Mouse (Mus musculus): ENCODE measurements around the gene 2810408A11Rik. TPM values are rescaled to one million over a fixed set of nuclear protein-coding genes. Genes with fewer than 3 reads are reported as not detected.
"Not testable (repeated sequence)": the region's sequence is repeated elsewhere in the genome, so short reads cannot be mapped to it uniquely, and the experiment has no call there.

Gene 2810408A11Rik
- polyA plus RNA-seq, 1 experiment from 2014 or later: 14.8 TPM

DNA sequence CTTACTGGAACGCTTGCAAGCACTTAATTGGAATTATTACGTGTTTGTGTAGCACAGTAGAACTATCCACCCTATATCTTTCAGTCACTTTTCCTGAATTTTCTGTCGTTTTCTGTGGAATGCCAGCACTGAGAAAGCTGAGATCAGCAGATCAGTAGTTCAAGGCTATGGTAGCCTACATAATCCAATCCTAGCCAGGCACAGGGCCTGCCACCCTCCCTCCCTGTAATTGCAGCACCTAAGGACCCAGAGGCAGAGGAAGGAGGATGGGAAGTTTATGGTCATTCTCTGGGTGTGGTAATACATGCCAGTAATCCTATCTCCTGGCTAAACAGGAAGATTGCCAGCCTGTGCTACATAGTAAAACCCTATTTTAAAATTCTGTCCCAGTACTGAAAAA lies 22.0 kb upstream of the 2810408A11Rik start:
- H3K4me1 ChIP-seq: peaks cover 32% of the 10 kb centered on the region
- no peaks in the 10 kb centered on the region for H3K27me3 ChIP-seq (ENCODE audit: low read depth, poor library complexity, severe bottlenecking)
- peaks cover 19% of the 10 kb centered on the region for H3K36me3 ChIP-seq
- 69% methylated on average over 3 of the region's 3 CpGs for WGBS
- peak overlapping the region; percentile 99 for H3K4me3 ChIP-seq
- DNase-seq (ENCODE audit: low spot score): no peak
- H3K9me3 ChIP-seq (replicated peaks): no peaks in the 10 kb centered on the region
- H3K27ac ChIP-seq (replicated peaks): peak overlapping the region; percentile 99

DNA sequence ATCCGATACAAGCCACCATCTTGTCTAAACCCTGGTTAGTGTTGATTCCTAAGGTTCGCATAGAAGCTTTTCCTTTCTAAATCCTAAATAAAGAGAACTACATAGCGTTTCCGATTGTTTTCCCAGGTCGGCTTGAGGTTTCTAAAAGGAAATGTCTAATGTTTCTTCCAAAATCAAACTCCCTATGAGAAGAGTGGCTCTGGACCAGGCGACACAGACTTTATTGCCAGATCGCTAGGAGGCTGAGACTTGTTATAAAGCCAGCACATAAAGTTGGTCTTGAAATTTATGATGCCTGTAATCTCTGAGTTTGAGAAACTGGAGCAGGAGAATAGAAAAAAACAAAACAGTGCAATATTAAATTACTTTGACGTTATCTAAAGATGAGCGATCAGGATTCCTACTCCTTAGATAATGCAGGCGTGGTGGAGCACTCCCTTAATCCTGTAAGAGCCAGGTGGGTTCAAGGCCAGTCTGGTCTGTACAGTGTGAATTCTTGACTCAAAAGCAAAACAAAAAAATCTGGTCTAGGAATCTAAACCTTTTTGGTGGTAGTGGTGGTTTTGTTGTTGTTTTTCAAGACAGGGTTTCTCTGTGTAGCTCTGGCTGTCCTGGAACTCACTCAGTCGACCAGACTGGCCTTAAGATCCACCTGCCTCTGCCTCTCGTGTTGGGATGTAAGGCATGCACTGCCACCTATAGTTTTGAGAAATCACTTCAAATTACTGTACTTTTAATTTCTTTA lies 21.4 kb upstream of the 2810408A11Rik start:
- 5% methylated on average over 12 of the region's 12 CpGs for WGBS
- Histone ChIP-seq H3K4me1 (peaks cover 36% of the 10 kb centered on the region), H3K4me3 (peak overlapping the region; percentile 99), H3K27me3 (ENCODE audit: low read depth, poor library complexity, severe bottlenecking) (no peaks in the 10 kb centered on the region), H3K27ac (replicated peaks) (peak overlapping the region; percentile 99), H3K9me3 (replicated peaks) (no peaks in the 10 kb centered on the region), H3K36me3 (peaks cover 26% of the 10 kb centered on the region)
- no peak for DNase-seq (ENCODE audit: low spot score)

DNA sequence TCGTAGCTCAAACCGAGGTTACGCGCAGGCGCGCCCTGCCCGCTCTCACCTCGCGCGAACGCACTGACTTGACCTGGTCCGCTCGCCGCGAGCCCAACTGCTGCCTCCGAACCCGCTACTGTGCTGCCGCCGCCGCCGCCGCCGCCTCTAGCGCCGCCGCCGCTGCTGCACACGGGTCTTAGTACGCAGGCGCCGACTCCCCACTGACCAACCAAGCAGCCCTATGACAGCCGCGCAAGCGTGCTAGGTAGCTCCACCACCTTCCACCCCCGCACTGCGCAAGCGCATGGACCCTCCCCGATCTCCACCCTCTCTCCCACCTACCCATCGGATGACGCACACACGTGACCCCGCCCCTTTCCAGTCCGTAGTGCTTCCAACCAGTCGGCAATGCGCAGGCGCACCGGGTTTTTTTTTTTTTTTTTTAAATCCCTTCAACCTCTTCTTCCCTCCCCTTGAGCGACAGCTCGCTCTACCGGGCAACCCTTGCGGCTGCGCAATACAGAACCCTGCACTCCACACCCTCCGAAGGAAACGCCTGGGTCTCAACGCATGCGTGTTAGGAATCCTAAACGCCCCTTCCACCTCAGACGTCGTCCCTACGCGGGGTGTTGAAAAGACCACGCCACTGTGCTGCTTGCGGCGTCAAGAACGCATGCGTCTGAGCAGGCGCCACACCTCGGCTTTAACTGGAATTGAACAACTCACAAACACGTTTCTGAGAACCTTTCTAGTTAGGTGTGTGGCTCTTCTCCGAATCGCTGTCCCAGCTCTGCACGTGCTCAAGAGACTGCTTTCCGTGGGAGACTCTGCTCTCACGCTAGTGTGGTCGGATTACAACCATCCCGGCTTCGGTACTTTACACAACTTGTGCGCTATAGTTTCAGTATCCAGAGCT lies 20.6 kb upstream of the 2810408A11Rik start, which contains the start of gene Eif5a:
Eif5a (minus strand) TSS at position 845 of the 898 bp plus-strand sequence.
- DNase-seq (ENCODE audit: low spot score): peak; percentile 100
- peak within 1 kb of the TSS; percentile 99 for H3K4me3 ChIP-seq
- WGBS: under 1% methylated on average over 78 of the region's 78 CpGs
- no peaks in the 10 kb centered on the region for H3K9me3 ChIP-seq (replicated peaks)
- peaks cover 34% of the 10 kb centered on the region for H3K36me3 ChIP-seq
- peaks cover 45% of the 10 kb centered on the region for H3K4me1 ChIP-seq
- H3K27ac ChIP-seq (replicated peaks): peak within 1 kb of the TSS; percentile 99
- no peaks in the 10 kb centered on the region for H3K27me3 ChIP-seq (ENCODE audit: low read depth, poor library complexity, severe bottlenecking)

DNA sequence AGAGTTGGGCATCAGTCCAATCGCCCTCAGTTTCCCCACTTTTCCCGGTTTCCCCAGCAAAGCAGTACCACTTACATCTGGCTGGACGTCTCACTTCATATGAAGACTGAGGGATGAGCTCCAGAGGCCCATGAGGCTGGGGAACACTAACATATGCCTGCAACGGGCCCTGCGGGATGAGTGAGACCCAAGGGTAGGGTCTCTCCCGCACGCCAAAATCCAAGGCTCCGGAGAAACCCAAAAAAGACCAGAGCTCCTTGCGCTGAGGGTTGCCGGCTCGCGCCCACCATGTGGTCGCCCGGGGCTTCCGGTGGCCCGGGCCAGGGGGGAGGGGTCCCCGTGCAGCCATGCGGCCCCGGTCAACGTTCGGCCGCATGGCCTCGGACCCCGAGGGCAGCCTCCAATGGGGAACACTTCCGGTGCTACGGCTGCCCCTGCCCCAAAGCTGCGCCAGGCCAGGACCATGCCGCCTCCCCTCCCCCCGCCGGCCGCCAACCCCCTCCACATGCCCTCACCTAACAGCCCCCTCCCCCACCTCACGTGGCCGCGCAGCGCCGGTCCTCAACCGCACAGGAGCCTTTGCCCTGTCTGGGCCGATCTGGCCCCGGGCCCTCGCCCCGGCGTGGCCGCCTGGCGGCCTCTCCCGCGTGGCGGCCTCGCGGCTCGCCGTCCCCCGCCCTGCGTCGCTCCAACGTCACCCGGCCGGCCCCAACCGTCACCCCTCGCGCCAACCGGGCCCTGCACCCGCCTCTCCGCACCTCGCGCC lies 19.7 kb upstream of the 2810408A11Rik start:
- H3K4me1 ChIP-seq: peaks cover 54% of the 10 kb centered on the region
- peak; percentile 66 for DNase-seq (ENCODE audit: low spot score)
- H3K36me3 ChIP-seq: peaks cover 43% of the 10 kb centered on the region
- peak overlapping the region; percentile 99 for H3K27ac ChIP-seq (replicated peaks)
- H3K9me3 ChIP-seq (replicated peaks): no peaks in the 10 kb centered on the region
- H3K27me3 ChIP-seq (ENCODE audit: low read depth, poor library complexity, severe bottlenecking): no peaks in the 10 kb centered on the region
- H3K4me3 ChIP-seq: peak overlapping the region; percentile 99
- WGBS: under 1% methylated on average over 63 of the region's 65 CpGs

DNA sequence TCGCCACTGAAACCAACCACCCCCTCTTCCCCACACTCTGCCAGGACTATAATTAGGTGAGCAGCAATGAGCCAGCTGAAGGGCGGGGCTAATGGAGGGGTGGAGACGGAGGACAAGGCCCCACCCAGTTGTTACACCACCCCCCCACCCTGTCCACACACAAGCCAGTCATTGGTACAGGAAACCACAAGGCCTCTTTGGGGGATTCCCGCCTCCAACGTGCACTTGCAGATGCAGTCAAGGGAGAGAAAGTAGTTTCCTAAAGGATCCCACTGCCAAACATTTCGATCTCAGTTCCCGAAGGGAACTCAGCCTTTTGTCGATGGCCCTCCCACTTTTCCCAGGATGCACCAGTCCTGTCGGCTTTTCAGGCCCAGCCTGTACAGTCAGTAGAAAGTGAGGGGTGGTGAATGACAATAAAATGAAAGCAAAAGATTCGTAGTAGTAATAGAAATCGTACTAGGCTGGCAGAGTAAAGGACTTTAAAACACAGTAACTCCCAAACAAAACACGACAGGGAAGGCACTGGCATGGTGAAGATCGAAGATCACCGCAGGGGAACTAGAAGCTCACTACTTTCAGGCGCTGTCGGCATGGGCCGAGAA lies 19.0 kb upstream of the 2810408A11Rik start:
- H3K36me3 ChIP-seq: peaks cover 50% of the 10 kb centered on the region
- 3% methylated on average over 17 of the region's 17 CpGs for WGBS
- H3K9me3 ChIP-seq (replicated peaks): no peaks in the 10 kb centered on the region
- H3K4me1 ChIP-seq: peaks cover 61% of the 10 kb centered on the region
- H3K4me3 ChIP-seq: peak overlapping the region; percentile 99
- H3K27ac ChIP-seq (replicated peaks): peak overlapping the region; percentile 99
- DNase-seq (ENCODE audit: low spot score): peak; percentile 50
- H3K27me3 ChIP-seq (ENCODE audit: low read depth, poor library complexity, severe bottlenecking): no peaks in the 10 kb centered on the region

DNA sequence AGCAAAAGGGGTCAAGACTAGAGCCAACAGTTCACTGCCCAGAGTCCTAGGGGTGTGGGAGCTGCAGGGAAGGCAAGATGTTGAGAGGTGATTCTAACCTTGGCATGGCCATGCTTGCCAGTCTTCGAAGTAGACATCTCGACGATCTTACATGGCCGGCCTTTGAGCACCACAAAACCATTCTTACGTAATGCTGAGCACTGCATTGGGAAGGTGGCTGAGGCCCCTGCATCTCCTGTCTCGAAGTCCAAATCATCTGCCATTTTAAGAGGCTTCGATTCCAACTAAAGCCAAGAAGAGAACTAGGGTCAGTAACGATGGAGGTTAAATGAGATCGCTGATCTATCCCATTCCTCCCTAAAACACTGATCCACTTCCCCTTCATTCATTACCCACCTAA lies 18.3 kb upstream of the 2810408A11Rik start:
- no peaks in the 10 kb centered on the region for H3K27me3 ChIP-seq (ENCODE audit: low read depth, poor library complexity, severe bottlenecking)
- peaks cover 68% of the 10 kb centered on the region for H3K4me1 ChIP-seq
- peak overlapping the region; percentile 99 for H3K4me3 ChIP-seq
- WGBS: 88% methylated on average over 9 of the region's 9 CpGs
- DNase-seq (ENCODE audit: low spot score): no peak
- peaks cover 52% of the 10 kb centered on the region for H3K36me3 ChIP-seq
- H3K9me3 ChIP-seq (replicated peaks): no peaks in the 10 kb centered on the region
- peak overlapping the region; percentile 99; the same call in 1 of the 2 replicates for H3K27ac ChIP-seq (replicated peaks)

DNA sequence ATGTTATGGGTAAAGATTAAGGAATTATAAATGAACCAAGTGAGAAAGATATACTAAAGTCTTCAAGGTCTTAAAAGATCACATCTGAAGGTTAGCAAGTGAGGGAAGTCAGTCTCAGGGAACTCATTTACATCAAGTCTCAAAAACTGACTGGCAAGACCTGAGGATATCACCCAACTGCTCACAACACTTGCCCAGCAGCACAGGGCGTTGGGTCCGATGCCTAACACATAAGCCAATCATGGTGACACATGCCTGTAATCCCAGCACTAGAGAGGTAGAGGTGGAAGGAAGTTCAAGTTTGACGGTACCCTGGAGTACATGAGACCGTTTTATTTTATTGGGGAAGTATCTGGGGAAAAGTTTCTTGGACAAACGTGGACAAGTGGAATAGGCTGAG lies 17.3 kb upstream of the 2810408A11Rik start:
- Histone ChIP-seq H3K9me3 (replicated peaks) (no peaks in the 10 kb centered on the region), H3K27me3 (ENCODE audit: low read depth, poor library complexity, severe bottlenecking) (no peaks in the 10 kb centered on the region), H3K4me3 (peak overlapping the region; percentile 99; the same call in 1 of the 2 replicates), H3K27ac (replicated peaks) (no peak overlapping the region), H3K4me1 (peaks cover 73% of the 10 kb centered on the region), H3K36me3 (peaks cover 57% of the 10 kb centered on the region)
- DNase-seq (ENCODE audit: low spot score): no peak
- WGBS: 90% methylated on average over 5 of the region's 5 CpGs

DNA sequence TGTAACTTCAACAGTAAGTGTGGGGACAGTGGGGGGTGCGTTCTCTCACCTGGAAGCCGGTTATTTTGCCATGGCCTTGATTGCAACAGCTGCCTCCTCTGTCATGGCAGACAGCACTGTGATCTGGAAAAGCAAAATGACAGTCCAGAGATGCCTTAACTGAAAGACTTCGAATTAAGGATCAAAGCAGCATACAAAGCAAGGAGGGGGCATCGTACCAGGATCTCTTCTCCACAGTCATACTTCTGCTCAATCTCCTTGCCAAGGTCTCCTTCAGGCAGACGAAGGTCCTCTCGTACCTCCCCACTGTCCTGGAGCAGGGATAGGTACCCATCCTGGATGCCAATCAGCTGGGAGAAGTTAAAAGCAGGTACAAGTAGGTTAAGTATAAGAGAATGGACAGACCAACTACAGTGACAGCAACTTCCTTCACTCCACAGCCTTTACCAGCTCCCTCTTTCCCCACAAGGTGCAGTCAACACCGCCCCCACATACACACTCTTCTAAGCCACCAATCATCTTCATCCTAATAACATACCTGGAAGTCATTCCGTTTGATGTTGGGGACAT lies 16.7 kb upstream of the 2810408A11Rik start:
- Histone ChIP-seq H3K9me3 (replicated peaks) (no peaks in the 10 kb centered on the region), H3K27ac (replicated peaks) (no peak overlapping the region), H3K4me3 (peak overlapping the region; percentile 20; the same call in 1 of the 2 replicates), H3K4me1 (peaks cover 72% of the 10 kb centered on the region), H3K27me3 (ENCODE audit: low read depth, poor library complexity, severe bottlenecking) (no peaks in the 10 kb centered on the region), H3K36me3 (peaks cover 63% of the 10 kb centered on the region)
- DNase-seq (ENCODE audit: low spot score): no peak
- 88% methylated on average over 8 of the region's 8 CpGs for whole genome bisulfite sequencing

DNA sequence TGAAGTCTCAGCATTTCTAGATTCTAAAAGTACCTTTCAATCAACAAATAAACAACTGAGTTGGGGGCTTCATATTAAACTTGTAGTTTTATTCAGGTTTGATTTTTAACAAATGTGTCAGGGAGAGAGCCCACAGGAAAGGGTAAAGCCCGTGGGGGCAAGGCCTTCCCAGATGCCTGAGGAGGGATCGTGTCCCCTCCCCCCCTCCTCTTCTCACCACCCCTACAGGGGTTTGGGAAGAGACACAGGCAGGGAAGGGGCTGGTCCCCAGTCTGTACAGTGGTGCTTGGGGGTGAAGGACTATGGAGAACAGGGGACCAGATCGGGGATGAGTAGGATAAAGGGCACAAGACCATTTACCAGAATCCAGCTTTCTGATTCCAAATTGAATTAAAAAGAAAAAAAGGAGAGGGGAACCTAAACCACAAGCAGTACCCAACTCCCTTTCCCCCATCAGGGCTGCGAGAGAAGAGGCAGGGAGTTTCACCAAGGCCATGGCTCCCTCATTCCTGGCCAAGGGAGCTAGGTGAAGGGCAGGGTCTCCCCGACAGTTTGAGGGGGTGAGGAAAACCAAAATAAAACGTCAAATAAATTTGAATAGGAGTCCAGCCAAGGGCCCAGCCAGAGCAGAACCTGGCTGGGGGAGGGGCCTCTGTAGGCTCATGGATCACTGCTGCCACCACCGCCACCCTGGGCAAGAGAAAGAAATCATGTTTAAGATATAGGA lies 16.0 kb upstream of the 2810408A11Rik start:
- Histone ChIP-seq H3K4me1 (peaks cover 68% of the 10 kb centered on the region), H3K4me3 (peak overlapping the region; percentile 97; the same call in 1 of the 2 replicates), H3K36me3 (peaks cover 70% of the 10 kb centered on the region)
- not testable (repeated sequence) for H3K27ac ChIP-seq (replicated peaks); DNase-seq (ENCODE audit: low spot score); H3K9me3 ChIP-seq (replicated peaks); H3K27me3 ChIP-seq (ENCODE audit: low read depth, poor library complexity, severe bottlenecking)
- WGBS: 75% methylated on average over 7 of the region's 7 CpGs

DNA sequence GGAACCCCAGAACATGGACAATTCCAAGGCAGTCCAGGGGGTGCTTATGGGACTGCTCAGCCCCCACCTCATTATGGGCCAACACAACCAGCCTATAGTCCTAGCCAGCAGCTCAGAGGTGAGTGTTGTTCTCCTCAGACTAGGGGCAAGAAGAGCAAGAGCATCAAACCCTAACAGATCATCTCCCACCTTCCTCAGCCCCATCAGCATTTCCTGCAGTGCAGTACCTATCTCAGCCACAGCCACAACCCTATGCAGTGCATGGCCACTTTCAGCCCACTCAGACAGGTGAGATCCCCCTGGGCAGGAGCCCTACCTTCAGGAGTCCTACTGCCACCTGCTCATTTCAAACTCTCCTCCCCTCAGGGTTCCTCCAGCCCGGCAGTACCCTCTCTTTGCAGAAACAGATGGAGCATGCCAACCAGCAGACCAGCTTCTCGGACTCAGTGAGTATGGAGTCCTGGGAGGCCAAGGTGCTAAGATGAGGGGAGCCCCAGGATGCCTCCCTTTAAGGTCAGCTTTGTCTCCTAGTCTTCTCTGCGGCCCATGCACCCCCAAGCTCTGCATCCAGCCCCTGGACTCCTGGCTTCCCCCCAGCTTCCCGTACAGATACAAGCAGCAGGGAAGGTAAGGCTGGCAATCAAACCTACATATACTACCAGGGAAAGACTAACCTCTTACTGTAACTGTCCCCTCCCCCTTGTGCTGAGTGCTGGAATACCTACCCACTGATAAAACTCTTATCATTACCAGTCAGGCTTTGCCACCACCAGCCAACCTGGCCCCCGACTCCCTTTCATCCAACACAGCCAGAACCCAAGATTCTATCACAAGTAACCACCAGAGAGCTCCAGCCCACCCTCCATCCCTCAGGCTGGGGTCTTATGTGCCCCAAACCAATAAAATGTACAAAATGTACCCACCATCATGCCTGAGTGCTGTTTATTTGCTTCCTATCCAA lies 15.2 kb upstream of the 2810408A11Rik start:
- no peak for DNase-seq (ENCODE audit: low spot score)
- Histone ChIP-seq H3K4me3 (peak overlapping the region; percentile 97), H3K9me3 (replicated peaks) (no peaks in the 10 kb centered on the region), H3K36me3 (peaks cover 78% of the 10 kb centered on the region), H3K4me1 (peaks cover 68% of the 10 kb centered on the region), H3K27me3 (ENCODE audit: low read depth, poor library complexity, severe bottlenecking) (no peaks in the 10 kb centered on the region), H3K27ac (replicated peaks) (no peak overlapping the region)
- 76% methylated on average over 5 of the region's 5 CpGs for WGBS

All from midbrain, embryonic 10.5 days (tissue).